ENCODE assay signal across 24 mouse cellular contexts in genomic region chr6:102372112-102372511, GRCm38 (mm10).
"Had no signal": no experiment of that assay in that cellular context is flagged by ENCODE, and none has a peak within 500 bp of the region (broad histone marks: within the 10 kb centered on the region; RNA-seq: fewer than 3 reads in every experiment).

No protein-coding gene starts in this region.

- H3K4me2 ChIP-seq: limb, embryonic 13.5 days; liver, embryonic 12.5 days; liver, embryonic 15.5 days; lung, embryonic 15.5 days; midbrain, embryonic 13.5 days; neural tube, embryonic 15.5 days; stomach, embryonic 15.5 days had no signal

- H3K4me3 ChIP-seq: layer of hippocampus, adult 2 months; limb, embryonic 10.5 days; limb, embryonic 13.5 days; liver, embryonic 12.5 days; liver, embryonic 15.5 days; lung, embryonic 15.5 days; megakaryocyte, embryonic 14.5 days; midbrain, embryonic 10.5 days; midbrain, embryonic 13.5 days; myocyte; neural tube, embryonic 15.5 days; stomach, embryonic 15.5 days had no signal

- ATAC-seq: liver, embryonic 12.5 days; midbrain, embryonic 13.5 days; midbrain, embryonic 16.5 days had no signal

- H3K4me1 ChIP-seq: liver, embryonic 12.5 days; liver, embryonic 15.5 days; lung, embryonic 15.5 days; megakaryocyte, embryonic 14.5 days; midbrain, embryonic 13.5 days; neural tube, embryonic 15.5 days; stomach, embryonic 15.5 days had no signal

- H3K36me3 ChIP-seq: limb, embryonic 10.5 days; limb, embryonic 13.5 days; liver, embryonic 12.5 days; liver, embryonic 15.5 days; lung, embryonic 15.5 days; midbrain, embryonic 10.5 days; midbrain, embryonic 13.5 days; neural tube, embryonic 15.5 days; stomach, embryonic 15.5 days had no signal

- H3K27me3 ChIP-seq: limb, embryonic 13.5 days; liver, embryonic 12.5 days; liver, embryonic 15.5 days; lung, embryonic 15.5 days; megakaryocyte, embryonic 14.5 days; midbrain, embryonic 13.5 days; neural tube, embryonic 15.5 days; stomach, embryonic 15.5 days had no signal

- H3K27ac ChIP-seq: layer of hippocampus, adult 2 months; limb, embryonic 10.5 days; limb, embryonic 13.5 days; liver, embryonic 12.5 days; liver, embryonic 15.5 days; lung, embryonic 15.5 days; midbrain, embryonic 10.5 days; midbrain, embryonic 13.5 days; neural tube, embryonic 15.5 days; stomach, embryonic 15.5 days had no signal

- H3K9me3 ChIP-seq: limb, embryonic 10.5 days; limb, embryonic 13.5 days; liver, embryonic 12.5 days; liver, embryonic 15.5 days; lung, embryonic 15.5 days; megakaryocyte, embryonic 14.5 days; midbrain, embryonic 10.5 days; midbrain, embryonic 13.5 days; neural tube, embryonic 15.5 days; stomach, embryonic 15.5 days had no signal

- DNase-seq: kidney, postnatal 25 days; layer of hippocampus, adult 9-11 months; liver; lung, adult 18-20 months; lung, postnatal 10 days; lung, postnatal 36 days; right cerebral cortex, adult 18-20 months; right cerebral cortex, postnatal 14 days; right cerebral cortex, postnatal 4 days; thymus, adult 18-20 months; thymus, postnatal 36 days had no signal

- H3K9ac ChIP-seq: limb, embryonic 13.5 days; liver, embryonic 12.5 days; liver, embryonic 15.5 days; lung, embryonic 15.5 days; midbrain, embryonic 13.5 days; neural tube, embryonic 15.5 days; stomach, embryonic 15.5 days had no signal
